Mouse (Mus musculus): ENCODE measurements around the gene Adh7.

Adh7 gene

GRCm38 (mm10) chr3:138222511-138222910 is 5.0 kb downstream of the Adh7 start:
- intact Hi-C loops (cut with DNase I) = loop anchor here (5.0 kb wide), 1 partner anchor 210 kb away; no protein-coding TSS in a partner anchor

DNA sequence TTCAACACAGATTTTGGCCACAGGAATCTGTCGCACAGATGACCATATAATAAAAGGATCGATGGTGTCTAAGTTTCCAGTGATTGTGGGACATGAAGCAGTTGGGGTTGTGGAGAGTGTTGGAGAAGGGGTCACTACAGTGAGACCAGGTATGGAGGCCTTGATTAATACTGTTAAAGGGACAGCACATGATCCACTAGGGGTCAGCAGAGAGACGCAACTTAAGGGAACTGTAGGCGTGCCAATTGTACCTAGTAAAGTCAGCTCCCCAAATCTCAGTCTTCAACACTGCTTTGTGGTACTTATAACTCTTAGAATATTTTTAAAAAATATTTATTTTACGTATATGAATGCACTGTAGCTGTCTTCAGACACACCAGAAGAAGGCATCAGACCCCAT is 5.4 kb downstream of the Adh7 start:
- intact Hi-C loops (cut with DNase I) = loop anchor here (1.0 to 5.0 kb wide), 2 partner anchors 88 to 209 kb away; no protein-coding TSS in a partner anchor

- intact Hi-C loops (cut with DNase I) = loop anchor here (5.0 kb wide), 1 partner anchor 208 kb away; no protein-coding TSS in a partner anchor
Measured at GRCm38 (mm10) chr3:138224363-138224954, 6.9 kb downstream of the Adh7 start.

DNA sequence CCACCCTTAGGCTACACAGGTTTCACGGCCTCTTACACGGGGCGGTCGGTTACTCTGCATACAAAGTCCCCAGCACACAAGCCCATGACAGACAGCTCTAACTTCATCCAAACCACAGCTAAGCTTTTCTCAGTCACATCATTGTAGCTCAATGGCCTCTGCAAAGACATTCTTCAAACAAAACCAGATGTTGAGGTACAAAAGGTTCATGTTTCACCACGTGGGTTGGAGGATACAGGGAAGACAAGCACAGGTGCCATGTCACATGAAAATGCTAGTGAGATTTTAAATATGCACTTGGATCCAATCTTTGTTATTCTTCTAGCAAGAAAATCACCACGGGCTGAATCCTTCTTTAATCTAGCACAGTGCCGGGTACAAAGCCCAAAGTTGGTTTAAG is 7.8 kb downstream of the Adh7 start:
- intact Hi-C loops (cut with DNase I) = loop anchor here (5.0 kb wide), 3 partner anchors 37 to 182 kb away; partner anchors contain the start of gene Adh1

GRCm38 (mm10) chr3:138225853-138226252 is 8.3 kb downstream of the Adh7 start:
- intact Hi-C loops (cut with DNase I) = loop anchor here (5.0 kb wide), 3 partner anchors 36 to 181 kb away; partner anchors contain the start of gene Adh1

- intact Hi-C loops (cut with DNase I) = loop anchor here (5.0 kb wide), 3 partner anchors 36 to 181 kb away; partner anchors contain the start of gene Adh1
Measured at GRCm38 (mm10) chr3:138226476-138226875, 8.9 kb downstream of the Adh7 start.

DNA sequence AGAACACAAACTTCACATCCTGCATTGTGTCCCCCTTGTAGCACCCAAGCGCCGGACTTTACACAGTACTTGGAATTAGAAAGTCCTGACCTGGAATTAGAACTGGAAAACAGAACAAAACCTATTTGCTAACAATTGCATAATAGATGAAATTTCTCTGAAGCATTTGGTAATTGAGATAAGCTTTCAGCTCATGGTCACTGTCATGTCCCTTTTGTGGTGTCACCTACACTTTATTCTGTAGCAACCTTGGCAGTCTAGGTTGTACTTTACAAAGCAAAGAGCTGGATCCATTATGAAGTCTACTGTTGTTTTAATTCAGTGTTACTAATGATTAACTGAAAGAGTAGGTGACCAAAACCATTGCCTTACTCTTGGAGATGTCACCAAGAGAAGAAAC is 9.5 kb downstream of the Adh7 start:
- intact Hi-C loops (cut with DNase I) = loop anchor here (5.0 kb wide), 3 partner anchors 35 to 180 kb away; partner anchors contain the start of gene Adh1

- intact Hi-C loops (cut with DNase I) = loop anchor here (5.0 kb wide), 3 partner anchors 35 to 180 kb away; partner anchors contain the start of gene Adh1
Measured at GRCm38 (mm10) chr3:138227782-138228181, 10.2 kb downstream of the Adh7 start.

DNA sequence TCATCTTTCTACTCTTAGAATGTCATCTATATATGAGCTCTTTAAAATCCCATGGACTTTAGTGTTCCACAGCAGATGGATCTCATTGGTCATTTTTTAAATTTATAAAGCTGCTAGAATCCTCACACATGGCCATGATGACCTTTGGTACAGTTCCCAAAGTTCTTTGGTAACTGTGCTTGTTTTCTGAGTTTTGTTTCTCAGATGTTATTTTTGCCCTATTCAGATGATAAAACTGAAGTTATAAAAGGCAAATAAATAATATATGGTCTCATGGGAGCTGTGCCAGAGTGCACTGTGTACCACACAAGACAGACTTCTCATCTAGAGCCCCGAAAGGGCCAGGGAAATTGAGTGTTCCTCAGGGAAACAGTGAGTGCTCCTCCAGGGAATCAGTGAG is 11.9 kb downstream of the Adh7 start:
- intact Hi-C loops (cut with DNase I) = loop anchor here (5.0 kb wide), 3 partner anchors 33 to 178 kb away; partner anchors contain the start of gene Adh1

DNA sequence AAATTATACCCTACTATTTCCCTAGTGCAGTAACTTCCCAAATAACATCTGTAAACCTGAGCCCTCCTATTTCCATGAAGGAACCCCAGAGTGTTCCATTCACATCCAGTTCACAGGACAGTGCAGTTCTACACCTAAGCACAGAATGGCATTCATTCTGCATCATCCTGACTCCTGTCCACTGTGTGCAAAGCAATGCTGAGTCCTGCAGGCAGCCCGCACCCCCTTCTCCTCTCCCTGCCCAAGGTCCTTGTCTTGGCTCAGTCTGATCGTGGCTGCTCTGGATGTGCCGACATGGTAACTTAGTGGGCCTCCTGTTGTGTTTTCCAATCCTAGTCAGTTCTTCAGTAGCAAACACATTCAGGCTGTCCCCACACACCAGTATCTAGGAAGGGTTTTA is 12.7 kb downstream of the Adh7 start:
- intact Hi-C loops (cut with DNase I) = no loop called here

GRCm38 (mm10) chr3:138231531-138231930 is 14.0 kb downstream of the Adh7 start:
- intact Hi-C loops (cut with DNase I) = no loop called here

DNA sequence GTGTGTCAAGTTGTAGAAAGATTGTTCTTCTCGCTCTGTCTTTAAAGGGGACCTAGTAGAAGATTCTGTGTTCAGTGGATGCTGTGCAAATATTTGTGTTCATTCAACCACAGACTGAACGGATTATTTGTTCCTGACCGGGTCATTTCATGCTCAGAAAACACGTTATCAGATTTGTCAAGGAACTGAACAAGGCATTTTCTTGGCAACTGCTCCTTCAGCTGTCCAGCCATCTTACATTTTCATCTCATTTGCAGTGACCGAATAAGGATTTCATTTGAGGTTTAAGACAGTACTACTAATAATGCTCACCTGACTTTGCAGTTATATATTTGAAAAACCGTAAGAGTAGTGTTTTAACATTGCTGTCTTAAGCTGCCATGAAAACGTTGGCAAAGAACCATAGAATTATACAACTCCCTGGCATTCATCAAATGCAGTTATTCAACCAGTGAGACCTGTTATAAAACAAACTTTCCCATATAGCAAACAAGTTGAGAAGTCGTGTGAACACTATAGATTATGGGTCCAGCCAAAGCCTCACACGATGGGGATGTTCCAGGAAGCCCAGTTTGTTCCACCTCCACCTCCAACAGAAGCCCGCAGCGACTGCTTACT is 19.1 kb downstream of the Adh7 start:
- intact Hi-C loops (cut with DNase I) = no loop called here

- intact Hi-C loops (cut with DNase I) = no loop called here
Measured at GRCm38 (mm10) chr3:138238046-138238445, 20.5 kb downstream of the Adh7 start.

GRCm38 (mm10) chr3:138239461-138239860 is 21.9 kb downstream of the Adh7 start:
- intact Hi-C loops (cut with DNase I) = no loop called here

- intact Hi-C loops (cut with DNase I) = loop anchor here (5.0 kb wide), 1 partner anchor 37 kb away; no protein-coding TSS in a partner anchor
Measured at GRCm38 (mm10) chr3:138240411-138240810, 22.9 kb downstream of the Adh7 start.

GRCm38 (mm10) chr3:138240942-138241341 is 23.4 kb downstream of the Adh7 start:
- intact Hi-C loops (cut with DNase I) = loop anchor here (5.0 kb wide), 1 partner anchor 36 kb away; no protein-coding TSS in a partner anchor

DNA sequence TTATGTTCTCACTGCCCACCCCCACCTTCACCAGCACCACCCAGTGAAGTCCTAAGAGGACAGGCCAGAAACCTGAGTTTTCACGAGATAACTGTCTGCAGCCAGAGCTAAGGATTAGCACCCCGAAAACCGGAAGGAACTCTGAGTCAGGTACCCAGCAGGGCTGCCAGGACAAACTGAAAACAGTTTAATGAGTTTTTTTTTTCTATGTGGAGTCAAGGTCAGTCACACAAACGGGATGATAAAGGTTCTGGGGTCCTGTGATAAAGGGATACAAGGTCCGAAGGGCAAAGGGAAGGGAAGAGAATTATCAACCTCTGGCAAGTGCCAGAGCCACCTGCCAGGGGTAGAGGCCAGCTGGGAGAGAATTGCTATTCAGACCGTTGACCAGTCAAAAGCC is 23.8 kb downstream of the Adh7 start:
- intact Hi-C loops (cut with DNase I) = loop anchor here (5.0 kb wide), 1 partner anchor 36 kb away; no protein-coding TSS in a partner anchor

DNA sequence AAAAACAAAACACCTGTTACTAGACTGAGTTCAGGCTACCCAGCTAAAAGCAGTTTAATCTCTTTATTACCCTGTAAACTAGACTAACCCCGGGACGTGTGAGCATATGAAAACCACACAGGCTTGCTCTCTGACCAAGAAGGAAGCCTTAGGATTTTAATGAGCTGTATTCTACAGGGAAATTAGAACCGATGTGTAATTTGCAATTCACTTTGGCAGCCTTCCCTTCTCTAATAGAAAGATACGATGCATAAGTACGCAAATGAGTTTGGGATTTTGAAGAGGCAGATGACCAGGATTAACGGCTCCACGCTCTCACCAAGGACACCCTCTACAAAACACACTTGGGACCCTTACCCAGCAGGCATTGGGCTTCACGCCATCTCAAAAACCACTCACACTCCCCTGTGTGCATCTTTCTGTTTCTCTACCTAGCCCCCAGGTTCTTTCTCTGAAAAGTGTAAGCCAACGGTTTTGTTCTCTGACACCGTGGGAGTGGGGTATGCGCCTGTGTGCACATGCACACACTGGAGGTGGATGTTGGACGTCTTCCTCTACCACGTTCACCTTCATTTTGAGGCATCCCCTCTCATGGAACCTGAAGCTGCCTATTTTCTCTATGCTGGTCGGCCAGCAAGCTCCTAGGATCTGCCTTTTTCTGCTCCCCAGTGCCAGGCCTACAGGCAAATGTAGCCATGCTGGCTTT is 24.6 kb downstream of the Adh7 start:
- intact Hi-C loops (cut with DNase I) = loop anchor here (5.0 kb wide), 1 partner anchor 35 kb away; no protein-coding TSS in a partner anchor

- intact Hi-C loops (cut with DNase I) = loop anchor here (5.0 kb wide), 1 partner anchor 34 kb away; no protein-coding TSS in a partner anchor
Measured at GRCm38 (mm10) chr3:138242933-138243332, 25.4 kb downstream of the Adh7 start.

GRCm38 (mm10) chr3:138244338-138244874 is 26.8 kb downstream of the Adh7 start:
- intact Hi-C loops (cut with DNase I) = loop anchor here (5.0 kb wide), 1 partner anchor 33 kb away; no protein-coding TSS in a partner anchor

GRCm38 (mm10) chr3:138246511-138247020 is 29.0 kb downstream of the Adh7 start:
- intact Hi-C loops (cut with DNase I) = no loop called here

Data from adrenal gland (tissue).